Mouse (Mus musculus) adrenal gland, adult (tissue): ENCODE results near the gene Anp32a.

ENCODE experiments used
- DNase-seq, 2 experiments: peaks; one replicate each; pipeline ENCODE4 v3.0.0; 2022 to 2023; ENCODE audit warnings: low spot score in 1 of 2; ENCODE audit not compliant: inconsistent age in 2 of 2

Anp32a gene

GRCm38 (mm10) chr9:62366478-62367458, 25.7 kb downstream of the Anp32a start:
- peak; percentile 73 to 88 for DNase-seq

- DNase-seq, result peak; percentile 69 to 87
Measured at GRCm38 (mm10) chr9:62367510-62368071, 26.5 kb downstream of the Anp32a start.

GRCm38 (mm10) chr9:62368256-62368905, 27.3 kb downstream of the Anp32a start:
- DNase-seq, result peak; percentile 25 to 74

GRCm38 (mm10) chr9:62369172-62369571, 28.1 kb downstream of the Anp32a start:
- peak; percentile 15 to 57 for DNase-seq

- DNase-seq, result peak; percentile 12 to 28
Measured at GRCm38 (mm10) chr9:62370186-62370585, 29.1 kb downstream of the Anp32a start.

GRCm38 (mm10) chr9:62370648-62371280, 29.7 kb downstream of the Anp32a start:
- DNase-seq, result peak in 1 of 2 experiments; percentile 43

GRCm38 (mm10) chr9:62371745-62372555, 30.9 kb downstream of the Anp32a start:
- peak in 1 of 2 experiments; percentile 69 for DNase-seq

GRCm38 (mm10) chr9:62372556-62373221, 31.6 kb downstream of the Anp32a start:
- no peak for DNase-seq

GRCm38 (mm10) chr9:62373222-62374123, 32.4 kb downstream of the Anp32a start:
- DNase-seq, result peak; percentile 75 to 92

GRCm38 (mm10) chr9:62374276-62374675, 33.2 kb downstream of the Anp32a start:
- DNase-seq, result no peak

GRCm38 (mm10) chr9:62377897-62378296, 36.8 kb downstream of the Anp32a start:
- DNase-seq, result no peak

GRCm38 (mm10) chr9:62380351-62380750, 39.3 kb downstream of the Anp32a start:
- no peak for DNase-seq

- DNase-seq, result peak; percentile 24 to 56
Measured at GRCm38 (mm10) chr9:62381402-62381913, 40.4 kb downstream of the Anp32a start.

- DNase-seq, result peak in 1 of 2 experiments; percentile 38
Measured at GRCm38 (mm10) chr9:62382519-62383084, 41.5 kb downstream of the Anp32a start.

- DNase-seq, result no peak
Measured at GRCm38 (mm10) chr9:62385062-62385461, 44.0 kb downstream of the Anp32a start.

GRCm38 (mm10) chr9:62385727-62386518, 44.8 kb downstream of the Anp32a start:
- no peak for DNase-seq

GRCm38 (mm10) chr9:62389735-62390134, 48.6 kb downstream of the Anp32a start:
- no peak for DNase-seq
